Mouse (Mus musculus): ENCODE data around the gene Samd7.

The Samd7 gene

GRCm38 (mm10) chr3:30764877-30765276, 18.8 kb downstream of the Samd7 start:
- no peak for DNase-seq (ENCODE audit: low spot score)

GRCm38 (mm10) chr3:30765311-30766027, 19.4 kb downstream of the Samd7 start:
- DNase-seq (ENCODE audit: low spot score), result no peak

GRCm38 (mm10) chr3:30766177-30766576, 20.1 kb downstream of the Samd7 start:
- DNase-seq (ENCODE audit: low spot score), result no peak

- no peak for DNase-seq (ENCODE audit: low spot score)
Measured at GRCm38 (mm10) chr3:30767271-30767670, 21.2 kb downstream of the Samd7 start.

- no peak for DNase-seq (ENCODE audit: low spot score)
Measured at GRCm38 (mm10) chr3:30769755-30770515, 23.8 kb downstream of the Samd7 start.

- DNase-seq (ENCODE audit: low spot score), result no peak
Measured at GRCm38 (mm10) chr3:30771560-30771959, 25.5 kb downstream of the Samd7 start.

GRCm38 (mm10) chr3:30772631-30773030, 26.5 kb downstream of the Samd7 start:
- DNase-seq (ENCODE audit: low spot score), result no peak

GRCm38 (mm10) chr3:30774677-30775076, 28.6 kb downstream of the Samd7 start:
- DNase-seq (ENCODE audit: low spot score), result no peak

GRCm38 (mm10) chr3:30777984-30778383, 31.9 kb downstream of the Samd7 start:
- DNase-seq (ENCODE audit: low spot score), result no peak

- DNase-seq (ENCODE audit: low spot score), result no peak
Measured at GRCm38 (mm10) chr3:30788531-30788930, 42.4 kb downstream of the Samd7 start.

- peak; percentile 87 for DNase-seq (ENCODE audit: low spot score)
Measured at GRCm38 (mm10) chr3:30792737-30793402, 46.8 kb downstream of the Samd7 start, which contains the start of gene Sec62. Gene Sec62 (plus strand): TSS chr3:30792875.

- peak; percentile 9 for DNase-seq (ENCODE audit: low spot score)
Measured at GRCm38 (mm10) chr3:30793403-30794221, 47.5 kb downstream of the Samd7 start.

GRCm38 (mm10) chr3:30802171-30802570, 56.1 kb downstream of the Samd7 start:
- DNase-seq (ENCODE audit: low spot score), result no peak

GRCm38 (mm10) chr3:30812881-30813280, 66.8 kb downstream of the Samd7 start:
- DNase-seq (ENCODE audit: low spot score), result peak; percentile 10
